Mouse (Mus musculus) left cerebral cortex, adult 11 months (tissue): ENCODE measurements around the gene Gm20388.

Source experiments
- DNase-seq: peaks from one replicate; pipeline ENCODE4 v3.0.0; 2022; ENCODE audit warnings: low spot score

The Gm20388 gene

DNA sequence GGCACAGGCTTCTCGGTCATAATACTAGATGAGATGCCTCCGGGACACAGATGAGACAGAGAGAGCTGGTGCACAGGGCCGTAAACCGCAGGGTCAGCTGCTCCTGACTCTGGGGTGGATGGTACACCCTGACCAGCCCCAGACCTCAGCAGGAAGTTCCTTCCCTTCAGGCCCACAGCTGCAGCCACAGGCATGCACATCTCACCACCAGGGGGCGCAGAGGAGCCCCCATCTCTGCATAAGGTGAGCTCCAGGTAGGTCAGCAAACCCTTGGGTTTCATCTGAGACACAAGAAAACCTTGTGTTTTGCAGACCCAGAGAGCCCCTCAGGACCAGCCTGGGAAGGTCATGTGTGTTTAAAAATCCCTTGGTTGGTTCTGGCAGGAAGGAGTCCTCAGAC lies 1059.7 kb downstream of the Gm20388 start:
- DNase-seq, result no peak

DNA sequence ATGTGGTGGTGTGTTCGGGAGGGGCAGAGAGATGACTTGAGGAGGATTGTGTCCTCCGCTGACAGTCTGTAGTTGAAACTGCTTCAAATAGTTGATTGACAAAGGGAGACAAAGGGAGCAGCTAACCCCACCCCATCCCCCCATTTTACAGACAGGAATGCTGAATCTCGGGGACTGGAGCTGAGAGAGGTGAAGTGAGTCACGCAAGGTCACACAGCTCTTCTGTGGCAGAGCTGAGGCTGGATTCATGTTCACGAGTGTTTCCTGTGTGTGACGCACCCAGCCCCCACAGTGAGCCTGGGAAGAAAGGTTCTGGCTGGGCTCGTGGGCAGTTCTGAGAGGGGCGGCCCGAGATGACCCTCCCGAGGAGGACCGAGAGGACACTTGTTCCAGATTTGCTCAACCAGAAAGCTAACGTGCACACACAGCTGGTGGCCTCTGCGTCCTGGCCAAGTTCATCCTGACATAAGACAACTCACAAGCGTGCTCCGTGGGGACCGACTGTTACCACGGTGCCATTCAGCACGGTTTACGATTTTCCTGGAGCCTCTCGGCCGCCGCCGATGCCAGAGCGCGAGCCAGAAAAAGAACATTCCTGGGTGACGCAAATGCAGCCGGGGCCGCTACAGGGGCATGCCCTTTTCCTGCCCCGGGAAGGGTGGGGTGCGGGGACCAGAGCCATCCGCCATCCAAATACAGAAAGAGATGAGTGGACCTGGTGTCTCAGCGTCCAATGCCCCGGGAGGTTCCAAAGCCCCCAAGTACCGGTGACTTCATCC lies 1061.2 kb downstream of the Gm20388 start:
- DNase-seq, result no peak

DNA sequence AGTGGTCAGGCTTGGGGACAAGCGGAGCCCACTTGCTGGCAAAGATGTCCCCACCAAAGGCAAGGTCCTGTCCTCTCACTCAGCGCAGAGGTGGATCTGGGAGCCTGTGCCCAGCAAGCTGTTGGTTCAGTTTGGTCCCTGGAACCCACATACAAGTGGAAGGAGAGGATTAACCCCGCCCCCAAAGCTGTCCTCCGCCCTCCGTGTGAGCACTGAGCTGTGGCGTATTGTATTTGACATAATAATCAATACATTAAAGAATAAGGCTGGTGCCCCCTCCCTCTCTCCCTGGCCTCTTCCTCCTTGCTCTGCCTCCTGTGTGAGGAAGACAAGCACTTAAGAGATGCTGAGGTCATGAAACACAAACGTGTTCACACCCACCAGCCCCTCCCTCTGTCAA lies 1062.4 kb downstream of the Gm20388 start:
- no peak for DNase-seq

DNA sequence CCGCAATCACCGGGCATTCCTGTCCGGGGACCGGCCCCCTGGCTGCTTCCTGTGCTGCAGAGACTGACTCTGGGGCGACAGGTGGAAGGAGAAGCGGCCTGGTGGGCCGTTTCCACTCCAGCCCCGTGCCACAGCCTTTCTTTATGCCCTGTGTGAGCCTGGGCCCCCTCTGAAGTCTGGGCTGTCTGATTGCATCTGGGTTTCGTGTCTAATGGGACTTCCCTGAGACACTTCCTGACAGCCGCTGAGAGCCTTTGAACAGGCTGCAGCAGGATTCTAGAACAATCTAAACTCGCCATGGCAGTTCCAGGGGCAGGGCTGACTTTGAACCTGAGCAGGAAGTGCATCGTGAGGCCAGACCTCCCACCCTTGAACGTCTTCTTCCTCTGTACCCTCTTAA lies 1066.5 kb downstream of the Gm20388 start:
- no peak for DNase-seq

DNA sequence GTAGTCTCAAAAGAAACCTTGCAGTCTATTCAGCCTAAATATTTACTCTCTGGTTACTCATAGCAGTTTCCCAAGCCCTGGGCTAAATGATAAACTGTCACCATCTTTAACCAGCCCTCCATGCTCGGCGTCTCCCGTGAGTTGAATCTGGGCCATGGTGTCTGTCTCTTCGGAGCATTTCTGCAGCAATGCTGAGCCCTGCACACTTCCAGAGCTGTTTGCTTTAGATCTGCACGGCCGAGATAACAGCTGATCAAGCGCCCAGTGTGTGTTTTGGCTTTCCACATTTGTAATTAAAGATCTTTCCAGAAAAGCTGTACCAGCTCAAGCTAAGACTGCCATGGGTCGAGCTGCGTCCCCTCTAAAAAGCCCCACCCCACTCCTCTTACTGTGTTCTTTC lies 1068.6 kb downstream of the Gm20388 start:
- no peak for DNase-seq

DNA sequence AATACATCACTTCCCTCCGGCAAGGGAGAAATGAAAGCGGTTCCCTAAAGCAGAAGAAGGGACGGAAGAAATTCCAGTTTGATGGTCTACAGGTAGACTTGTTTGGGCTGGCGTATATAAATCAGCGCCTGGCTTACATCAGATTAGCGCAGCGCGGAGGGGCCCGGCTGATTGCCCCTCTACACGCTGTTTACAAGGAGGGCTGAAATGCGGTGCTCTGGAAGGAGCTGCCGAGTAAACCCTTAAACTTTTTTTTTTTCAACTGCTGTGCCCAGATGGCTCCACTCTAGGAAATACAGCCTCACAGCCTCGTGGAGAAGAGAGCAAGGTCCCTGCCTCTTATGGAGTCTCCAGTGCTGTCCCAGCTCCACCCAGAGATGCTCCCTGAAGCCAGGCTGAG lies 1070.3 kb downstream of the Gm20388 start:
- DNase-seq, result no peak

DNA sequence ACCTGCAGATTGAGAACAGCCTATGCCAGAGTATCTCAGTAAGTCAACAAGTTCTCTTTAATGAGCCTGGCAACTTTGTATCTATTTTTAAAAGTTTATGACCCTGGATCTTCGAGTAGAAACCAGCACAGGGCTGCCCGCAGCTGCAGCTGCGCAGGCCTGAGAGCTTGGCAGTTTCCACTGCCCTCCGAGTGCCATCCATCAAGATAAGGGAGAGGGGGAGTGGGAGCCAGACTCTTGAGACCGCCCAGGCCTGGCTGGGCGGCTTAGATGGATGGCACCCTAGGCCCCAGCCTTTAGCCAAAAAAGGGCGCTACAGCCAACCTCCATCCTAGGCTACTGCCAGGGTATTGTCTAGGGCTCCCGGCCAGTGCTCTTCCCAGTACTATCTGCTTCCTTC lies 1074.2 kb downstream of the Gm20388 start:
- DNase-seq, result no peak

DNA sequence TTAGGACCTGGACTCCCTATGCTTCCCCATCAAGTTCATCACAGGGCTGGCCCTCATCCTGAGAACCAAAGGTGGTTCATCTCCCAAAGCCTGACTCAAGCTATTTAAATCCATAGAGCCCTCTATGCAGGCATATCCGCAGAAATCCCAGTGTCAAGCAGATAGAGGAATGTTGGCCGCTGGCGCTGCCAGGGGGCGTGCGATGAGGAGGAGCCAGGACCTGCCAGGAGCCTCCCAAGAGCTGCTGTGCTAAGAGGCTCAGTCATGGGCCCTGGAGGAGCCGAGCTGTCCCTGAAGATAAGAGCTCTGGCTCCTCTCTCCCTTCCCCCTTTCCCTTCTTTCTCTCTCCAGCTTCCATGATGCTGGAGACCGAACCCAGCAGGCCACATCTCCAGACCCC lies 1075.4 kb downstream of the Gm20388 start:
- no peak for DNase-seq

DNA sequence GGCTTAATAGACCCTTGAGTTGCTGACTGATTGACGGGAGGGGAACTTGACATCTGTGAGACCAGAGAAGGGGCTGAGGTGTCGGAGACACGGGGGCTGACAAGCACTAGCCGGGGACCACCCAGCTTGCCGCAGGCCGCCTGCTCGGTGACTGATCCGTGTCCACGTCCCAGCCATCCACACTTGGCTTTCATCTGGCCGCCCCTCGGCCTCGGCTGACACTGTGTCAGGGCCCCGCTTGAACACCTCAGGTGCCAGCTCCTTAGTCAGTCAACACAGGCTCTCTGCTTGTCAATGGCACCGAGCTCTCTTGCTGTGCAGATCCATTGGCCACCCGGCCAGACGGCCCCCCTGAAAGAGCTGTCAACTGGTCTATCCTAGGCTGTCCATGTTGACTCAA lies 1083.1 kb downstream of the Gm20388 start:
- no peak for DNase-seq

DNA sequence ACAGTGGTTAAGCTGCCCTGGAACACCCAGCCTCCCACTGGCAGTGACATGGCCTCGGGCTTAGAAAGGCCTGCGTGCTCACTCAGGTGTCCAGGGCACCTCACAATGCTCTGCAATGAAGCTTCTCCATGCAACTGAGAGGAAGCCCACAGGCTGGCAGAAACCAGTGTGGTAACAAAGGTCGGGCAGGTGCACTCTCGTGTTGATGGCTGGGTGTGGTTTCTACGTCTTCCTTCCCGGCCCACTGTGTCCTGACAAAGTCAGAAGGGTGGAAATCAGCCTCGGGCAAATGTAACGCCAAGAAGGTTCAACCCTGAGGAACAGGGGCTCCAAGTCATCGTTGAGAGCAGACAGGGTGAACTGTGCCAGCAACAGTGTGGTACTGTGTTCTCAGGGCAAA lies 1084.8 kb downstream of the Gm20388 start:
- no peak for DNase-seq

DNA sequence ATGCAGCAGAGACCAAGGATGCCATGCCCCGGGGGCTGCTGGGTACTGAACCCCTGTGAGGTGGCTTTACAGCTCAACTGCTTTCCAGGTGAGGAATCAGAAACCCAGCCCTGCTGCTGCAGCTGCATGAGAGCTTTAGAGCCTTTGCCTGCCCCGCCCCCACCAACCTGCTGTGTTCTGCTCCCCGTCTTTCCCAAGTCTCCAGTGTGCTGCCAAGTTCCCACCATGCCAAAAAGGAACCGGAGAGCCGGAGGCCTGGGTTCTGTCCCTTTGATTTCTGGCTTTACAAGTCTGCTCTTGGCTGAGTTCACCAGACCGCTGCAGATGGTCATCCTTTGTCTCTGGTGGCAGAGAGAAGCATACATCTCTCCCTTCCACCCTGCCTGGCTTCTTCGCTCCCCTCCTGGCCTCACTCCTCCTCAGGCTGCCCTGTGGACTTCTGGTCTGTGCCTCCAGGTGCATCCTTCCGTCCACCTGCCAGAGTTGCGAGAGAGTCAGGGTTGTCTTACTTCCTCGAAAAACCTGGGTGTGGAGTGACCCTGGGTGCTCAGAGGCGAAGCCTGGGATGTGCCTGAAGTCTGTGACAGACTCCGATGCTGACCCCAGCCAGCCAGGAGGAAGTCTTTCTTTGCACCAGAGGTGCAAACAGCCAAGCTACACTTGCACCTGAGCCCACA lies 1086.4 kb downstream of the Gm20388 start:
- DNase-seq, result no peak

DNA sequence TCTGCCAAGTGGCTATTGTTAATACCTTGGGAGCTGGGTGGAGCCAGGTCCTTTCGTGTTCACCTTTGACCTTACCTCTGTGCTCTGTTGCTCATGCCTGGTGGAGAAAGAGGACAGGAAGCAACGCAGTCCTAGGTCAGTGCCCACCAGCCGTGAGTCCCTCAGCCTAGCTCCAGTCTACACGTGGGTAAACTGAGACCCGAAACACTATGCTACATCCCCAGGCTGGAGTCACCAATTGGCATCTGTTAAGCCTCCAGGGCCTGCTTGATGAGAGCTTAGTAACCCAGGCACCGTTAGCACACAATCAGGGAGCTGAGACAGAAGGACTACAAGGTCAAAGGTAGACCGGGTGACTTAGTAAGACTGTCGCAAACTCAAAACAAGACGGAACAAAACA lies 1087.3 kb downstream of the Gm20388 start:
- no peak for DNase-seq

DNA sequence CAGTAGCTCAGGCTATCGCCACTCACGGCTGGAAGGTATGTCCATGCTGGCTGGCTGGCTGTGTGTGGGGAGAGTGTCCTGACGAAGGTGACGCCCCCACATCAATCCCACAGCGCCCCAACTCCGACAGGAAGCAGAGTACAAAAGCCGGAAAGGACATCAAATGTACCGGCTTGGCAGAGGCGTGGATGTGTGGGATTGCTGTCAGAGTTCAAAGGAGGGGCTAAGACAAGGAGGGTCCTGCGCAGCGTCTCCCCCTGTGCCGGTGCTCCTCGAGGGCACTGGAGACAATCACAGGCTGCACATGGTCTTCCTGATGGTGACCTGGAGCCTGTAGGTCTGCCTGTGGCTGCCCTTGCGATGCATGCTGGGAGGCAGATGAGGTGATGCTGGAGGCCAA lies 1088.3 kb downstream of the Gm20388 start:
- DNase-seq, result no peak

DNA sequence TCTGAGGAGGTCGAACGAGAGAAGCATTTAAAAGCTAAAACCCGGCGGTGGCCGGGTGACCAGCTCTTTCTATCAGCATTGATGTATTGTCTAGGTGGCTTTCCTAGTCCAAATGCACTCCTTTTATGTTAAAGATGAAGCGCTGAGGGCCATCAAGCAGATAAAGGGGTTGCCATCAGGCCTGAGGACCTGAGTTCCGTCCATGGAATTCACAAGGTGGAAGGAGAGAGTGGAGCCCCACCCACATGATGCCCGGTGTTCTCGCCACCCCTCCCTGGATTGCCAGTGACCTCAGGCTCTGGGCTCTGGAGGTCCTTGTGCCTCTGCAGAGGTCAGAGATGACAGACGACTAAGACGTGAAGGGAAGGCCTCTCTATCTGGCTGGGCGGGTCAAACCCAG lies 1091.3 kb downstream of the Gm20388 start:
- DNase-seq, result no peak

DNA sequence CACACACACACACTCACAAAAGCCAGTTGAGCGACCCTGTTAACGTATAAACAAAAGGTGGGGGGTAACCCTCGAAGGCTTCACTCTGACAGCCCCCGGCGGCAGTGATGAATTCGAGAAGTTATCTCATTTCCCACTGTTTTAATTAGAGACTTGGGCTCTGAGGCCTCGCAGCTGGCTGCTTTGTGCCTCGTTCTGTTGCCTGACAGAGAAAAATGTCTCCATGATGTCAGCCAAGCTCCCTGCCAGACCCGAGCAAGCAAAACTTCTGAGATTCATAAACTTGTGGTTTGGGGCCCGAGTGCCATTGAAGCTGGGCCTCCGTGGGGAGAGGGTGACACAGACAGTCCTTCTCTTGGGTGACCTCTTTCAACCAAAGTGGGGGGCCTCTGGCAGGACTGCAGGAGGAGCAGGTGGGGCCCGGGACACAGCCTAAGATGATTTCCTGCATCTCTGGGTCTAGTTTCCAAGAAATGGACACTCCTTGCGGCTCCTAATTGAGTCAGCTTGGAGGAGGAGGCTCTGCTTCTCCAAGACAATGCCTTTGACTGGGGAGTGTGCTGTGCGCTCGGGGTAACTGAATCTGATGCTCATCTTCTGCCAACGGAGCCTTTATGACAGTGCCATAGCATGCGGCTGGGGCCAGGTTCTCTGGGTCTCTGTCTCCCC lies 1092.4 kb downstream of the Gm20388 start:
- DNase-seq, result no peak

DNA sequence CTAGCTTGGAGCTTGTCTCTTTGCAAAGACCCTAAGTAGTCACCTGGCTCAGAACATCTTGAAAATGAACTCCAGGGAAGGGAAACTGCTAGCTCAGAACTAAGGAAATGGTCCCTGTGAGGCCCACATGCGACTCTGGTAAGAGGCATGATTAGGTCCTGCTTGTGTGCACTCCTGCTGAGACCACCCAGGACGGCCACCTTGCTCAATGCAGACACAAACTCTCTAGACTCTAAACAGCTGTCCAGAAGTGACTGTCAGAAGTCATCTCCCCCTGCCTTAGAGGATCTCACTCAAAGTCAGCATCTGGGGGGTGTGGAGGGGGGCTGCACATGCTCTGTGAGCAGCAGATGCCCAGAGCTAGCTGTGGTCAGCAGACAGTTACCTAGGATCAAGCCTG lies 1093.0 kb downstream of the Gm20388 start:
- DNase-seq, result no peak

DNA sequence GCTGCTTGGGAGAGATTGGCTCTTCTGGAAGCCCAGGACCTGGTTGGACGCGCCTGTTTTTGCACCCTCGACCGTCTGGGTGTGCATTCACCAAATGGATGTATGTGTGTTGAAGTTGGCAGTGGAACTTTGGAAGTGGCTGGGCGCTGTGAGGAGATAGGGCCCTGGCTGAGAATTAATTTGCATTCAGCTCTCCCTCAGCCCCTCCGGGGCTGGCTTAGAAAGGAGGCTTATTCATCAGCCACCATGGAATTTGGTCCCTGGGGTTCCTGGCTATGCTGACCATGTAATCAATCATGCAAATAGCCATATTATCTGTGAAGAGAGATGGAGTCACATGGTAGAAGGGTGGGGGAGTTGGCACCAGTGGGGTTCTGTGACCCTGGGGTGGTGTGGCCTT lies 1102.7 kb downstream of the Gm20388 start:
- no peak for DNase-seq

DNA sequence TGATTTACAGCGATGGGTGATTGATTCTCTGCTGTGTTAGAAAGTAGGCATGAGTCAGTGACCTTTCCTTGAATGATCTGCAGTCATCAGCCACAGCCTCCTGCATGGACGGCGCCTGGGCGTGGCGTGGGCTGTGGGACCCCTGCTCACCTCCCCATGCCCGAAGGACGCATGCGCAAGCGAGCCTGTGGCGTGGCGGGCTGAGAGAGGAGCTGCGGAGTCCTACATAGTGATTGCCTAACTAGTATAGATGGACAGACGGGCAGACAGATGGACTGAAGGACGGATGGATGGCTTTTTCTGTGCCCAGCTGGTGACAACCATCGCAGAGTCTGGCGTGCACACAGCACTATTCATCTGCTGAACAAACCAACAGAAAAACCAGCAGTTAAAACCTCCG lies 1106.0 kb downstream of the Gm20388 start:
- DNase-seq, result no peak

DNA sequence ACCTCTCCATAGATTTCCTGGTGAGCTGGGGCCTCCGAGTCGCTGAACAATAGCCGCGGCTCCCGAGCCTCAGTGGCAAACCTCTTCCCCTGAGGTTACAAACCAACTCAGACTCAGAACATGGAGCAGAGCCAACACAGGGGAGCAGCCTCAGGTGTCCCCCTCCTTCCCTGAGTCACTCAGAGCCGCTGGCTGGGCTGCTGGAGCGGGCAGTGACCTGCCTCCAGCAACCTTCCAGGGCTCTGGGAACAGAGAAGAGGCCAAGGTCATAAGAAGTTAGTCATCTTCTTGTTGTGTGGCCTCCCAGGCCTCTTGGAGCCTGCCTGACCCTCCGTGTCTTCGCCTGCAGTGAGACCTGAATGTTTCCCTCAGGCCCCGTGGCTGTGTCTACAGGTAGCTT lies 1107.6 kb downstream of the Gm20388 start:
- DNase-seq, result no peak

DNA sequence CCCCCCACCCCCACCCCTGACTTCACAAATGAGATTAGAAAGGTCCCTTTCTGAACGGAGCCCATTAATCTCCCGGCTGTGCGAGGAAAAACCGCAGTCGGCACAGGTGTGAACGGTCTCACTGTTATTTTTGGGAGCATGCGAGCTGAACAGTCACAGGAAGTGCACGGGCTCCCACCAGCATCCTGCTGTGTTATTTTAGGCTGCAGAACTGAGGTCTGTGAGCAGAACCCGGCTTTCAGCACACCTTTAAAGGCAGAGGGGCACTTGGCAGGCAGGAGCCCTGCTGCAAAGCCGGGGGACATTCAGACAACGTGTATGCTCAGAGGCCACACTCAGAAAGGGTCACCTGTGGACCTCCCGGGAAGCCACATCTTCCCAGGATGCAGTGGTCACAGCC lies 1110.8 kb downstream of the Gm20388 start:
- no peak for DNase-seq

DNA sequence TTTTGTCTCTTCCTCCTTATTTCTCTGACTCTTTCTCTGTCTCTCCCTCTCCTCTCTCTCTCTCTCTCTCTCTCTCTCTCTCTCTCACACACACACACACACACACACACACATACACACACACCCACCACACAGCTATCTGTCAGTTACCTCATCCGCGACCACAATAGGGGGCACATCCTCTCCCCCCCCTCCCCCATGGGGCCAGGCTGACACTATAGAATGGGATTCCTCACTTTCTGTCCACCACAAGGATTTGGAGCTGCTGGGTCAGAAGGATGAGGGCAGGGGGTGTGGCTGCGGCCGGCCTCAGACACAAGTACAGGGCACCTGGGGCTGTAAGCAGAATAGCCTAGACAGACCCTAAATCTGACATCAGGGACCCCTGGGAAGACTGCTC lies 1112.4 kb downstream of the Gm20388 start:
- no peak for DNase-seq

DNA sequence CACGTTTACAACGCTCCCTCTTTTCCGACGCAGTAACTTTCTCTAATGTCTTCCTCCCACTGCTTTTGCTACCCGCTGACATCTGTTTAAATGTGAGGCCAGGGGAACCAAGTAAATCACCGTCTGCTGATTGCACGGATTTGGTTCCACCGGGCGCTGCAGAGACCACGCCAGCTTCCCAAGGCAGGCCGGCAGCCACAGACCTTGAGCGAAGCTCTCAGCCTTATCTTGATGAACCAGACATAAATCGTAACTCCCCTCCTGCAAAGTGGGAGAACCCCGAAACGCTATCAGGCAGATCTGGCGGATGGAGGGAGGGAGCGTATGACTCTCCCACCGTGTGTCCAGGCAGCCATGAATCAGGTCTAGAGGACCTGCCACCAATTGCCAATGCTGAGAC lies 1113.1 kb downstream of the Gm20388 start:
- no peak for DNase-seq

DNA sequence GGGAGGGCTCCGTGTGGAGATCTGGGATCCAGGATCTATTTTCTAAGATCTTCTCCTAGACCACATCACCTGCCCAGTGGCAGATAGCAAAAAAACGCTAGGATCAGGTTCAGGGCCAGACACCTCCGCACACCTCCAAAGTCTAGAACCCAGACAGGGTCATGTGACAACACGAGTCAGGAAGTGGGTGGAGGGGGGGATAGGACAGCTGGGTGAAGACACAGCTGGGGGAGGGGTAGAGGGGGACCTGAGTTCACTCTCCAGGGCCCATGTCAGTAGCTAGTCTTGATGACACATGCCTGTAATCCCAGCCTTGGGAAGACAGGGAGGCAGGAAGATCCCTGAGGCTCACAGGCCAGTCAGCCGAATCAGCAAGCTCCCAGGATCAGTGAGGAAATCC lies 1114.8 kb downstream of the Gm20388 start:
- no peak for DNase-seq
